Mouse (Mus musculus): ENCODE data around the gene Gbgt1.

The Gbgt1 gene

DNA sequence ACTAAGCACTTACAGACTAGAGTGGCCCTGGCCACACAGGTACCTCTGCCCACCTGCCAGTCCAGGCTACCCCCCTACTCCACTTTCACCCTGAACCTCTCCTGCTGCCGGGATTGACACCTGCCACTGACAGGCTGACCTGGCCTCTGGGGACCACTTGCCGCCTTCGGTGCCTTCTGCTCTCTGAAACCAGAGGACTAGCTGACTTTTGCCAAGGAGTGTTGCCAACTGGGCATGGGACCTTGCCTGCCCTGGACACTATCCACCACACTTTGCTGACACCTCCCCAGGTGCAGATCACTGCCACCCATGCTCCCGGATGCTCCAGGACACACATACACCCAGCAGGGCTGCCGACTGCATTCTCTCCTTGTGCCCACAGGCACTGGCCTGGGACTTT lies 55.6 kb downstream of the Gbgt1 start:
- no peak for DNase-seq (ENCODE audit: low read depth)
